Mouse (Mus musculus) layer of hippocampus, postnatal 36 days (tissue): ENCODE results near the gene Spsb3. TPM values are rescaled to one million over a fixed set of nuclear protein-coding genes. Genes with fewer than 3 reads are reported as not detected.
A peak's percentile ranks its signal among the peaks of the same experiment; 100 is the strongest.

ENCODE experiments used
- DNase-seq, 2 experiments: peaks; one replicate each; pipeline ENCODE4 v3.0.0; 2022
- total RNA-seq, 2 experiments: library from RNA; stranded (reverse); gene quantifications; 2 replicates each; pipeline ENCODE4 v1.2.3; 2021

Gene Spsb3
- total RNA-seq, 2 experiments from 2014 or later = 39.2 to 42.8 TPM

GRCm38 (mm10) chr17:24896241-24896992 lies 10.0 kb downstream of the Spsb3 start, which contains the start of gene Nme3:
TSS of gene Nme3 (plus strand) at chr17:24896500.
- DNase-seq = peak; percentile 73 to 76

- DNase-seq = no peak
Measured at GRCm38 (mm10) chr17:24896993-24897269, 10.5 kb downstream of the Spsb3 start.

- no peak for DNase-seq
Measured at GRCm38 (mm10) chr17:24897600-24897999, 11.2 kb downstream of the Spsb3 start.

- no peak for DNase-seq
Measured at GRCm38 (mm10) chr17:24898041-24898854, 11.8 kb downstream of the Spsb3 start.

DNA sequence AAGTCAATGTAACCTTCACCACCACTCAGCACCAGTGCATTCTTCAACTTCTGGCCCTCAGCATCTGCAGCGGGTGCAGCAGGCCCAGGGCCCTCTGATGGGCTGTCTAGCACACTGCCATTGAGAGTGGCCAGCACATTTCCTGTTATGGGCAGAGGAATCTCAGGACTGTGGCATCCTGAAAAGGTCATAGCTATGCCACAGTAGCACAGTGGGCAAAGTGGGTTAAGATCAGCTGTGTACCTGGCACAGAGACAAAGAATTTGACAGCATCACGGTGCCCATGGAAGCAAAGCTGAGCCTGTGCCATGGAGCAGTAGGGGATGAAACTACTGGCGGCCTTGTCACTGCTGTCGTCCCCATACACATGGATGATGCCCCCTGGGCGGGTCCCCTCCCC lies 12.7 kb downstream of the Spsb3 start:
- DNase-seq = no peak

- no peak for DNase-seq
Measured at GRCm38 (mm10) chr17:24900014-24900413, 13.6 kb downstream of the Spsb3 start.

DNA sequence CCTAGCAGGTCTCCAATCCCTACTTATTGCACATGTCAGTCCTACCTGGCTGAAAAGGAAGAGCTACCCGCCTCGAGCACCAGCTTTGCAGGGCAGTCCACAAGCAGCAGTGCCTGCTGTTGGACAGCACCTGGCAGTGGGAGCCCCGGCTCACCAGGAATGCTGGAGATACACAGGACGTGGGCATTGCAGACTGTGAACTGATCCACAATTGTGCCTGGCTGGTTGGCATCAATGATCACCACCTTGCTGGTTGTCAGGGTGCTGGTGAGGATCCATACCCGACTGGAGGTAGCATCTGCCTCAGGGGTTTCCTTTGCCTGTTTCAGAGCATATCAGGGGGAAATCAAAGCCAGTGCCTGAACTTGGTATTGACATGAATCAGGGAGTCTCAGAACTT lies 15.7 kb downstream of the Spsb3 start:
- DNase-seq = no peak

GRCm38 (mm10) chr17:24902671-24903474 lies 16.4 kb downstream of the Spsb3 start:
- no peak for DNase-seq

DNA sequence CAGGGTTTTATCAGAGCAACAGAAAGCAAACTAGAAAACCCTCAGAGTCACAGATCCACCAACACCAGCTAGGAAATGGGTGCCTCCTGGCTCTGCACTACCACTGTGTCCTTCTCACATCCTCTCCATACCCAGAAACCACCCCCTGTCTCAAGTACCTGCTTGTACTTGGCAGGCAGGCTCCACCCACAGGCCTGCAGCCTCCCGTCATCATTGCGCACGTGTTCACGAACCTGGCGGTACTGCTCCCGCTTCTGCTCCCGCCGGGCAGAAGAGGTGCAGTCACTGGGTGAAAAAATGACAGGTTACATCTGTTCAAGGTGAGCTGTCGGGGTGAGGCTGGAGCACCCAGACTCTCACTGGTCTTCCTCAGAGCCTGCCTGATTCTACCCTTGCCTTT lies 17.3 kb downstream of the Spsb3 start:
- no peak for DNase-seq

DNA sequence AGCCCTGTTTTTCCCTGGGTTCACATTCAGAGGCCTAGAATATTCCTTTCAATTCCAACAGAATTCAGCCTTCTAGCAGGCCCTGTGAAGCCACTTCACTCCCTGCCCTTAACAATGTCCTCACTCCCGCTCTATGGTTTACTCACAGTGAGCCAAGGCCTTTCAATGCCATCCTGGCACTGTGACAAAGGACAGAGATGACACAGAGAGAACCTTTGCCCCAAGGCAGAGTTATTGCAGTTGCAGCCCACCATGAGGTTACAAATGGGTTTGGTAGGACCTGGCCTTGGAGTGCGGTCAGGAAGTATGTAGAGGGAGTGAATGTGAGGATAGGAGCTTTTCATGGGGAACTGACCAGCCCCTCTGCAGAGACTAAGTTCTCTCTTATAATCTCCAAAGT lies 21.1 kb downstream of the Spsb3 start:
- no peak for DNase-seq

GRCm38 (mm10) chr17:24913984-24914383 lies 27.5 kb downstream of the Spsb3 start:
- no peak for DNase-seq

DNA sequence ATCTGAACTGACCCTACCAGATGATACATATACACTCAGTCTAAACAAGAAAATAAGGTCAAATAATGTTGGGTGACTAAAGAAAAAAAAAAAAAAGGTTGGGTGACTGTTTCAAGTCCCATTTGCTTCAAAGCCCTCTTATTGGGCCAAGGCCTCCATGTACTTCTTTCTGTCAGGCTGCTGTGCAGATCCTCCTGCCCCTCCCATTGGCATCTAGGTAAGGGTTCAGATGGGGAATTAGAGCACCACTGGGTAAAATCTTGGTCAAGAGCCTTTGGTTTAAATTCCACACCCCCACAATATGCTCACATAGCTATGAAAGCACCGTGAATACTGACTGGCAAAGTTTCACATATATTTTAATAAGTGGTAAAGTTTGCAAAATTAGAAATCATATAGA lies 36.8 kb downstream of the Spsb3 start:
- no peak for DNase-seq

DNA sequence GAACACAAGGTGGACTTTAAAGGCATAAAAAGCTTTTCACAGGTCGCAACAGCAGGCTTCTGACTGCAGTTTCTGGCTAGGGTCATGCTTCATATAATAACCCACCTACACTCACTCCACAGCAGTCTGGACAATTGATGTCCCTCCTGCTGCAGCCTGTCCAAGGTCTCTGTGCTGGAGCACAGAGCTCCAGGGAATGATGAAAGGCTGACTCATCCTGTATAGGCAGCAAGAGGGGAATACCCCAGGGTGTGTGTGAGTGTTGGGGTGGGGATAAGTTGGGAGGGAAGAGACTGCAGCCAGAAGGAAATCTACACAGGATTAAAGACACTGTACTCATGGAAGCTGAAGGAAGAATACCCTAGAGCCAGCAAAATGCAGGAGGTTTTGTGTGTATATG lies 43.1 kb downstream of the Spsb3 start:
- no peak for DNase-seq

DNA sequence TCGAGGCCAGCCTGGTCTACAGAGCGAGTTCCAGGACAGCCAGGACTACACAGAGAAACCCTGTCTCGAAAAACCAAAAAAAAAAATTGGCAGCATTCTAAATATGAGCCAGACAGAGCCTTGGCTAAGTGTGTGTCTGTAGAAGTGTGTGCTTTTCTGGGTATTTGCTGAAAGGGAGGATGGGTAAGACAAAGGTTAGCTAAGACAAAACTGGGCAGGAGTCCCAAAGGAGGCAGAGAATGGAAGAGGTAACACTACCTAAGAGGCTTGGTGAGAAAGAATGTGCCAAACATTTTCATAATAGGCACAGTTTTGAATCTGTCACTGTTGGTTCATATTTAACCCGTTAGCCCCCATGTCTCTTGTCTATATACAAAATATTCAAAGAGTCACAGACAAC lies 46.0 kb downstream of the Spsb3 start:
- no peak for DNase-seq

GRCm38 (mm10) chr17:24933163-24933562 lies 46.7 kb downstream of the Spsb3 start:
- no peak for DNase-seq

- DNase-seq = no peak
Measured at GRCm38 (mm10) chr17:24934926-24935325, 48.5 kb downstream of the Spsb3 start.

DNA sequence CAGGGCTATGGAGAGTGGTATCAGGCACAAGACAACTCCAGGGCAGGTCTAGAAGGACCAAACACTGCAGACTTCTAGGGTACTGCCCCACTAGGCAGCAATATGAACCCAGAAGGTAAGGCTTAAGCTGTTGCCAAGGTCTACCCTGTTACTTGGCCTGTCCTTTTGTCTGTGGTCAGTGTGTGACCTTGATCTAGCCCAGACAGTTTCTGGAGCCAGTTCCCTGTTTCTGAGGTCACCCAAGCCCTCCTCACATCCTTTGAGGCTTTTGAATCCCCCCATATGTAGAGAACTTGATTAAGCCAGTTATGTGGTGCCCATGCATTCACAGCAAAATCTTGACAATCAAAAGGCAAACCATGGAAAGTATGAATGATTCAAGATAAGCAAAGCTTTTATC lies 49.2 kb downstream of the Spsb3 start:
- no peak for DNase-seq

- peak; percentile 94 to 96 for DNase-seq
Measured at GRCm38 (mm10) chr17:24936259-24937237, 50.1 kb downstream of the Spsb3 start, which contains the start of gene Mapk8ip3. TSS of gene Mapk8ip3 (minus strand) at chr17:24936977.

DNA sequence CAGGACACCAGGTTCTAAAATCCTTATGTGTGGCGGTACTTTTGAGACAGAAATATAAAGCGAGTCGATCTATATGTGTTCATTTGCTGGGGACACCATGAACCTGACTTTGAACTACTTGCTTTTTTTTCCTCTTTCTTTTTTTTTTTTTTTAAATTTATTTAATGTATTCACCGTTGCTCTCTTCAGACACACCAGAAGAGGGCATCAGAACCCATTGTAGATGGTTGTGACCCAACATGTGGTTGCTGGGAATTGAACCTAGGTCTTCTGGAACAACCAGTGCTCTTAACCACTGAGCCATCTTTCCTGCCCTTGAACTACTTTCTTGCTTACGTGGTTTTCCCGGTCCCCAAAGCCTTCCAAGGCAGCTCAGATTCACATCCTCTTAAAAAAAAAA lies 50.8 kb downstream of the Spsb3 start:
- DNase-seq = no peak
